Mouse (Mus musculus) common myeloid progenitor, adult 5-6 weeks (primary cell): ENCODE measurements around the gene Adamts14. TPM values are rescaled to one million over a fixed set of nuclear protein-coding genes. Genes with fewer than 3 reads are reported as not detected.

ENCODE experiments used
- ATAC-seq: replicated peaks from 2 replicates; pipeline ENCODE4 v1.8.0; 2016; ENCODE audit warnings: low read depth, mild to moderate bottlenecking, moderate TSS enrichment, inconsistent platforms; ENCODE audit not compliant: poor library complexity, severe bottlenecking
- total RNA-seq: library from RNA; stranded (forward); fragments of 200-1000, 187-1606 nt; gene quantifications from 2 replicates; pipeline ENCODE4 v1.2.3, GENCODE M21; 2017

Adamts14 gene
- total RNA-seq, 1 experiment from 2014 or later = 0.14 TPM

DNA sequence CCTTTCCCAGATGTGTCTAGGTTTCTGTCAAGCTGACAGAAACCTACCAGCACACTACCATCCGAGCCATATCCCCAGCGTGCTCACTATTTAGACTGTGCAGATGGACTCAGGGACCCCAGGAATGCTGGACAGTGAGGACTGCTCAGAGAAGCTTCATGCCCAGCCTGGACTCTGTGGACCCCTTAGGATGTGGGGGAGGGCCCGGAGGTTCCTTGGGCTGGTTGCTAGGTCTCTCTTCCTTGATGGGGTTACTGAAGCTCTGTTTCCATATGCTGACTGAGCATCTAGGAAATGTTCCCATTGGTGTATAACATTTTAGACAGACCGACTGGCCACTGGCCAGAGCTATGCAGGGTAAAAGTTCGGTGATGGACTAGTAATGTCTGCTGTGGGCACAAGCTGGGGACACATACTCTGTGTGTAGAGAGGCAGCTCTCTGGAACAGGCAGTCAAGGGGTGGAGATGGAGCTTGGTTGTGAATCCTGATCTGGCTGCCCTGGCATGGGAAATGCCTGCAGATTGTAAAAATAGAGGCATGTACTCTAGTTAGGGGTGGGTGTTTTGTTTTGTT lies 77.4 kb downstream of the Adamts14 start:
- ATAC-seq = no peak

DNA sequence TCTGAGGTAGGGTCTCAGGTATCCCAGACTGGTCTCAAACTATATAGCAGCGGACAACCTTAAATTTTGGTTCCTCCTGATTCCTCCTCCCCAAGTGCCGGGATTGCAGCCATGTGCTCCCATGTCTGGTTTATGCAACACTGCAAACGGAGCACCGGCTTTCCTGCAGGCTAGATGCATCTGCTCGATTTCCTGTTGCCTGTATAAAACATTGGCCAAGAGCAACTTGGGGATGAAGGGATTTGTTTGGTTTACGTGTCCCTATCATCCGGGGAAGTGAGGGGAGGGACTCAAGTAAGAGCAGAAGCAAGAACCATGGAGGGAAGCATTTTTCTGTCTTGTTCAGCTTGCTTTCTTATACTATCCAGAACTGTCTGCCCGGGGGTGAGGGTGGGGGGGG lies 78.0 kb downstream of the Adamts14 start:
- ATAC-seq = no peak

DNA sequence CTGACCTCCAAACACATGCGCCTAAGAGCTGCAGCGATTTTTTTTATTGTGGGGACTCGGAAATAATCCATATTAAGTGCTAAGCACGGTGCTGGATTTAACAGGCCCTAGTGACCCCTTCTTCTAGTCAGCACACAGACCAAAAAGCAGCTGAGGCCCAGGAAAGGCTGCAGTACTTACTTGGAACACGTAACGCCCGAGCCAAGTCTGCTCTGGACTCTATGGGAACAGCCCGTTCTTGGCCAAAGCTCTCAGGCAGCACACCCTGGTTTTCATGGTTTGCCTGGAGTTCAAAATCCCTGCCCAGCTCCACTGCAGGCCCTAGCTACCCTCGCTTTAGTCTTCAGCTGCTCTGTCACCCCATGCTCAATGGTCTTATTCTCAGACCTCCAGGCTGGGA lies 78.6 kb downstream of the Adamts14 start:
- no peak for ATAC-seq

DNA sequence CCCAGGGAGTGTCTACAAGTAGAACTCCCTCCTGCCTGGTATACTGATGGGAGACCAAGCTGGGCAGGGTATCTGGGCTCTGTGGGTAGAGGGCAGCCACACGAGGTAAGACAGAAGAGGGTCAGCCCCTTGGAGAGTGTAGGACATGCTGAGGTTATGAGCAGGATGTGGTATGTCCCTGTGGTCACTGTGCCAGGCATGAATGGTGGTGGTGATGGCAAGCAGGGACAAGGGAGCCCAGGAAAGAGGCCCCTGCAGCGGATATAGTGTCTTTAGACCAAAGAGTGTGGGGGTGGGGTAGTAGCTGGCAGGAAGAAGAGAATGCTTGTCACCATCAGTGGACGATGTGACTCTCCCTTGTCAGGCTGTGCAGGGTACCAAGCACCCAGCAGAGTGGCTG lies 85.2 kb downstream of the Adamts14 start:
- peak; percentile 71 for ATAC-seq

DNA sequence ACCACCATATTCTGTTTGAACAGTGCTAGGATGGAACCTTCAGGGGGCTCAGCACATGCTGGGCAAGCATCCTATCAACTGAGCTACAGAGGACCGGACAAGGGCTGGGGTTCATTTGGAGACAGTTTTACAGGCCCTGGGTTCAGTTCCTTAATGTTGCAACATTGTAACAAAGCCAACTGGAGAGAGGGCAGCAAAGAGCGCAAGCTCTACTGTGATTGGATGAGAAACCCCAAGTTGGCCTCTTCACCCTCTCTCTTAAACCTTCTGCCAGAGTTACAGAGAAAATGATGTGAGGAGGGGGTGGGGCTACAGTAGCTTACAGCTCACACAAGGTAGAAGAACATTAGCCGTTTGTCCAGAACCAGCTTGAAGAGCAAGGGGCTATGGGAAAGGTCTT lies 86.2 kb downstream of the Adamts14 start:
- ATAC-seq = no peak

DNA sequence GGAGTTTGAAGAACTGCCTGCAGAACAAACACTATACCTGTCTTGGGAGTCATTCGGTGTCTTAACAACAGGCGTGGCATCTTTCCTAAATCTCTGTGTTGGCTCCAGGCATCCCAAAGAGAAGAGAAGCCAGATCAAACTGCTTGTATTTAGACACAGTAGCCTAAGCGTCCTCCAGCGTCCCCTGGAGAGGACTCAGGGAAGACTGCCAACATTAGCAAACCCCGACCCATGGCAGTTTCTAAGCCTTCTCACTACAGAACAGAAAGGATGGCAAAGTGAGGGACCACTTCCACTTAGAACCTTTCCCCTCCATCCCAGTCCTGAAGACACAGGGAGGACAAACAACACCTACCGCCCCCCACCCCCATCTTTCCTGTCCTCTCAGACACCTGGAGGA lies 93.3 kb downstream of the Adamts14 start:
- ATAC-seq = no peak

DNA sequence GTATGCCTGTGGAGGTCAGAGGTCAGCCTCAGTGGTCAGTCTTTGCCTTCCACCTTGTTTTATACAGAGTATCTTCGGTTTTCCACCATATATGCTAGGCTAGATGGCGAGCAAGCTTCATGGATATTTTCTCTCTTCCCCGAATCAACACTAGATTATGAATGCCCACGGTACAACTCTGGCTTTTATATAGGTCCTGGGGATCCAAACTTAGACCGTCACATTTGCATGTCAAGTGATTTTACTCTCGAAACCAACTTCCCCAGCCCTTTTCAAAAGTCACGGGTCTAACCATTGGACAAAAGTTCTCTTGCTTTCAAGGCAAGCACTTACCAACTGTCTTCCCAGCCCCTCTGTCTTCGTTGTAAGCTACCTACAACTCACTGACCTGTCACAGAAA lies 94.6 kb downstream of the Adamts14 start:
- no peak for ATAC-seq

DNA sequence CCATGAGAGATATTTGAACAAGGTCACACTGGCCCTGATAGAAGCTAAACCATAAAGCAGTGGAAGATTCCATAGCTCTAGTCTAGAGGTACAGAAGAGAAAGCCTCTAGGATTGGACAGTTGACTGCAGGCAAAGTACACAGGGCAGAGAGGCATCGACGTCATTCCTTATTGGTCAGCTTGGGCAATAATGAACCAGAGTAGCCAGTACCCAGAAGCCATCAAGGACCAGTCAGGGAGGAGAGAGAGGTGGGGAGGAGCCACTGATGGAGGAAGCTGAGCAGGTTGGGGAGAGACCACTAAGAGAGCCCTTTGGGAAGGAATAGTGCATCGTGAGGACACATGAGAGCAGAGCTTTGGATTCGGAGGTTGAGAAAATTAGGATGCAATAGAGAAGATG lies 95.5 kb downstream of the Adamts14 start:
- no peak for ATAC-seq

DNA sequence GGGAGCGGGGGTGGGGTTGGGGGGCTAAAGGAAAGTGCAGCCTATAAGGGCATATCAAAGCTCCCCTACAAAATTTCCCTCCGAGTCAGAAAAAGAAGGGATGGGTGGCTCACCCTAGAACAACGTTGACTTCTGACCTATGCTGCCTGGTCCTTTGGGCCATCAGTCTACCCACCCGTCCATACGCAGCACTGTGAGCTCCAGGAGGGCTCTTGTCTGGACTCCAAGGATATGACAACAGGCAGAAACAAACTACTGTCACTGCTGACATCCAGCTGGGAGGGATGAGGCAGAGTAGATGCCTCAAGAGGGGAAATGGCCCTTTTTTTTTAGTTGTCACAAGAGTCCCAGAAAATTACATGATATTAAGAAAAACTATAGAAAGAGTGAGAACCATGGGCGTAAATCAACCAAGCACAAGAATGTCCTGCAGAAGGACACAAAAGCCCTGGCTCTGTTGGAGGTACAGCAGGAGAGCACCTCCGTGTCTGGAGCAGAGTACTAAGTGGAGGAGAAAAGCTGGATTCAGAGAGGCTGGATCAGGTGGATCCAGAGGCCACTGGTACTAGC lies 96.9 kb downstream of the Adamts14 start:
- no peak for ATAC-seq

DNA sequence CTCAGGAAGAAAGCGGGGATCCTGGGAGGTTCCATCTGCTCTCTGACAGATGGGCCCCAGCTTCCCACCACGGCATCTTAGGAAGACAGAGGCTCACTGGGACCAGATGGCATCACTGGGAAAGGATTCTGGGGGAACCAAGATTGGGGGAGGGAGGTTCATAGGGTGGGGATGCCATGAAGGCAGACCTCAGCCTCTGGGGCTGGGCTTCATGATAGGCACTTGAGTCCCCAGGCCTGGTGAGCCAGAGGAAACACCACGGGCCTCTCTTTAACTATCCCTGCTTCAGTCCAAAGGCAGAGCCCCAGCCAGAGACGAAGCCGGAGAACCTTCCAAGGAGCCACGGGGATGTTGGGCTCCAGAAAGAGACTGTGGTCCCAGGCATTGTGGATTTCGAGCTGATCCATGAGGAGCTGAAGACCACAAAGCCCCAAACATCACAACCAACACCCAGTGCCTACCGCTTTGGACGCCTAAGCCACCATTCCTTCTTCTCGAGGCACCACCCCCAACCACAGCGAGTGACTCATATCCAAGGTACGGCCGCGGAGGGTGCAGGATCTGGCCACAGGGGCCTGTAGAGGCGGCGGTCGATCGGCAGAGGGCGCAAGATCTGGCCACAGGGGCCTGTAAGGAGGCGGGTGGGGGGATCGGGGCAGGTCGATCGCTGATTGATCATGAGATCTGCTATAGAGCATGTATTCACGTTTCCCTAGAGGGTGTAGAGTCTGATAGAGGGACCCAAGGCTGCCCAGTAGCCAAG lies 97.6 kb downstream of the Adamts14 start:
- ATAC-seq = peak; percentile 93

DNA sequence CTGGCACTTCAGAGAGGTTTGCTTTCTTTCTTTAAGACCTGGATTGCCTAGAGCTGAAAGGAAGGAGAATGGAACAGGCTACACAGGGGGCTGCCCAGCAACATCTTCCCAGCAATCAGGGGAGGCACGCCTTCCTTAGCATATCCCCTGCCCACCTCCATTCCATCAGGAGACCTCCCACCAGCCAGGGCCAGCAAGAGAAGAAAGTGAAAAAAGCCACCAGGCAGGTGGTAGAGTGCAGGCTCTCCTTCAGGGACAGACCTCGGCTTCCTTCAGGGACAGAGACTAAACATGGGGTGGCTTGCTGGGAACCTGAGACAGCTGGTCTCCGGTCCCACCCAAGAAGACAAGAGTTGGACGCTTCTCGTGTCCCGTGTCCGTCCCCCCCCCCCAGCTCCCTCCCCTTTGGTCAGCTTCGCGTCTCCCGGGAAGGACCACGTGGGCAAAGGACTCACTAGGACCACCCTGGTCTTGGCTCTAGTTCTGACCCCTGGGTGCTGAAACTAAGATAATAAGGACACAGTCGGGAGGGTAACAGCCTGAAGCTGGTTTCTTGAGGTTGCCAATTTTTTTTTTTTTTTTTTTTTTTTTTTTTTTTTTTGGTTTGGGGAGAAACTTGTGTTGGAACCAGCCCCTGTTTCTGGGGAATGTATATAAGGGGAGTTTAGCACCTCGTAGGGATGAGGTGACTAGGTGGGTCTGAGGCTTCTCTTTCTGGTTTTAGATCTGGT lies 98.4 kb downstream of the Adamts14 start:
- no peak for ATAC-seq

DNA sequence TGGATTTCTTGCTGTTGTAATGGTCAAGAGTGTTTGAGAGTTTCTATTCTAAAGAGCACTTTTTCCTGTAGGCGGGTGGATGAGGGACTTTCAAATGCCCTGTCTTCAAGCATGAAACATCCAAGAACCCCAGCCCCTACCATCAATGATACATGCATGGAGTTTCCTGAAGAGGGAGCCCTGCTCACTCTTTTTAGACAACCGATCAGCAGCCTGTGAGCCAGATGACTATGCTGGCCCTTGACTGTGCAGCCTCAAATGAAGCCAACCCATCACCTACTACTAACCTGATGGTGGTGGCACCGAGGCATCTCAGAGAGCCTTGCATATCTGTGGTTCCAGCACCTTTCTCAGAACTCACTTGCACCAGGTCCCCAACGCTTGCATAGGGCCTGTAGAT lies 100.7 kb downstream of the Adamts14 start:
- ATAC-seq = no peak

DNA sequence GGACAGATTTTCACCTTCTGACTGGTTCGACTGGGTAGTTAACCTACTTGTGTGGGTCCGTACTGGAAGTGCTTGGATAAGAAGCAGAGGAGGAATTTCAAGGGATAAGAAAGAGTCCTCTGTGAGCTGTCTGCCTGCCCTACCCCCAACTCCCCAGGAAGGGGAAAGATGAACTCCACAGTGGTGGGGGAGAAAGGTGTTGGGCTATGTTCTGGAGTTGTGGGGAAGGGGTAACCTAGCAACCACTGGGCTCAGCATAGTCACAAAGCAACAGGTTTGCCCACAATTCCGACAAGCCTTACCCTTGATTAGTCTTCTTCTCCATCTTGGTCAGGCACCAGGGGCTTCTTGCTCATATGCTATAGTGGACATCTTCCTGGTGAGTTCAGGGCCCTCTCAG lies 101.6 kb downstream of the Adamts14 start, which contains the start of gene Tbata:
Tbata (plus strand) TSS at position 301 of the 400 bp plus-strand sequence.
- ATAC-seq = no peak

DNA sequence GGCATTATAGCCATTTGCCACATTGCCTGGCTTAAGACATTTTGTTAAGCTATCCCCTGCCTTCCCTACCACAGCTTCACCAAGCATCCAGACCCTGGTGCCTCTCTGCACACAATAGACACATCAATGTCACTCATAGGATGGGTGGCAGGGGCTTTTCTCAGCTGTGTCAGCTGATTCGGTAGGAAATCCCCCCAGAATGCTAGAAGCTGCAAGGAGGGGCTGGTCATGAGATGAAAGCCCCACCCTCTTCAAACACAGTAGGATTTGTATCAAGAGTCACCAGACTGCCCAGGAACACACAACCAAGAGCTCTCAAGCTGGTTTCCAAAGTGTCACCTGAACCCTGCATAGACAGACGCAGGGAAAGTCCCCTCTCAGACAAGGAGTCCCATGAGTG lies 104.8 kb downstream of the Adamts14 start:
- ATAC-seq = no peak

DNA sequence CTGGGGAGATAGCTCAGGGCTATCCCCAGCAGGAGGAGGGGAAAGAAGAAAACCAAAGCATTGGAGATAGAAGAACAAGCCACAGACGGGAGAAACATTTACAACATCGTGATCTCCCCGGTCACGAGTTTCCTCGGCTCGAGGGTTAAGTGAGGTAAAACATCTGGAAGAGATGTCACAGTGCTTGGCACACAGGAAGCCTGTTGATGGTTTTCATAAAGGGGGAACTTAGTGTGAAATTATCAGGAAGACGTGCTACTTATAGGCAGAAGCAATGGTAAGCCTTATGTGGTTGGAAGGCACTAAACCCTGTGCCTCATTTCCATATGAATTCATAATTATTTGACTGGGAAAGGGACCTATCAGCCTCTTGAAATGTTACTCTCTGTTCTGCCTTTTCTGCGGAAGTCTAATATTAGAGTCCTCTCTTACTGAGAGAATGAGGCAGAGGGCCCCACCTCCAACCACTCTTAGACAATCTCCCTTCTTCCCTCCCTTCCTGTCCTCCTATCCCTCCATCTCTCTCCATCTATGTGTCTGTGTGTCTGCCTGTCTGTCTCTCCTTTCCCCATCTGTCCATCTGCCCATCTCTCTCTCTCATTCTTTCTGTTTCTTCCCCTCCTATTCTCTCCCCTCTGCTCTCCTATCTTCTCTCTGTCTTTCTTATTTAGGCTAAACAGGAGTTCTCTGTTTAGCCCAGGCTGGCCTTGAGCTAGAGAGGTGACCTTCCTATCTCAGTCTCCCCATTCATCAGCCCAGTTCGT lies 105.7 kb downstream of the Adamts14 start:
- peak; percentile 89 for ATAC-seq

DNA sequence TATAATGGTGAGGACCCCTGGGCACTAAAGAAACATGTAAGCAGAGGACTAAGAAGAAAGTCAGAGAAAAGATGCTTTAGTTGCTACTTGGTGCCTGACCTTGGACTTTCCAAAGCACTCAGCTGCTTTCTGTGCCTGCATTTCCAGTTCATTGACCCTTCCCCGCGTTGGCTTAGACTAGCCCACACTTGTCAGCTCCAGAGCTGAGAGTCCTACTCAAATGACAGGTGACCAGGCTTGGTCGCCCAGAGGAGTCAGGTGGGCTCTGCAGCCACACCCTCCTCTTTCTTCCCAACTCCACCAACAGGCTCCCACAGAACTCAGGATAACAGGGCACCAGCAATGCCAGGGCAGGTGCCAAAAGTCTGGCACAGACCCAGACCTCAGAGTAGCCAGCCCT lies 110.9 kb downstream of the Adamts14 start:
- ATAC-seq = no peak

DNA sequence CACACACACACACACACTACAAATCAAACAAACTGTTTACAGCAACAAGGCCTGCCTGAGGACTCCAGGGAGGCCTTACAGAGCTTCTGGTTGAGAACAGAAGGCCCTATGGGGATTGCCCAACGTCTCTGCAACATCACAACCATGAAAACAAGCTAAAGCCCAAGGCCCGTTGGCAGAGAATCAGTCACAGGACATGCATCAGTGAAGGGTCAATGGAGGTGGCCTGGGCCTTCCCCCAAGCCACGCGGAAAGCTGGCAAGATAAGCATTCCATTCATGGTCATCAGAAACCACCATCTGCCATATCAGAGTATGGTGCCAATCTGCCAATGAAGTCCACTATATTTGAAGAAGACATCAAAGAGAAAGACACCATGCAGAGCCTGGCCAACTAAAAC lies 112.6 kb downstream of the Adamts14 start:
- no peak for ATAC-seq

DNA sequence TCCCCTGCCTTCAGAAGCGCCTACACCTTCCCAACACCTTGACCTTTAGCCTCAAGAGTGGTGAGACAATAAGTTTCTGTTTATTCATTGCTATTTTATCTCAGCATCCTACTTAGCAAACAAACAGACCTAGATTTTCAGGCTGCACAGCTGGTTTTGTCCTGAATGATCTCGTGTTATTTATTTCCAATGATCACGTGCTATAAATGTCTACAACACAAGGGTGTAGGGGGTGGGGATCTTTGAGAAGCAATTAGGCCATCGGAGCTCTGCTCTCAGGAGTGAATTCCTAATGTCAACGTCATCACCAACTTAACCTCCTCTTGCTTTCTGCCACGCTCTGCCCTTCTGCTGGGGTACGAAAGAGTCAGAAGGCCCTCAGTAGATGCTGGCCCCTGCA lies 113.1 kb downstream of the Adamts14 start:
- no peak for ATAC-seq

DNA sequence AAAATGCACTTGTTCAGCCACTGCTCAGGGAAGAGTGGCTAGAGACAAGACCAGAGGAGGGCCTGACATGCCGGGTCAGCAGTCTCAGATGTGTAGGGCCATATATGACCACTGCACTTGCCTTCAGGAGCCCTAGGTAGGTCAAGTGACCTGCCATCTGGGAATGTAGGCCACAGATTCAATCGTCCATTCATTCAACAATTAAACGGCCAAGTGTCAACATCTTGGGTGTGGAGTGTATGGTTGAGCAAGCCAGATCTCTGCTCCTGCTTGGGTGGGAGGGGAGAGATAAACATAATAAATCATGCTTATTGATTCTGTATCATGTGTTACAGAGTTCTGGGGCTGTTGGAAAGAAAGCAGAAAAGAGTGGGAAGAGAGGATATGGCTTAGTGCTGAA lies 114.6 kb downstream of the Adamts14 start:
- no peak for ATAC-seq

DNA sequence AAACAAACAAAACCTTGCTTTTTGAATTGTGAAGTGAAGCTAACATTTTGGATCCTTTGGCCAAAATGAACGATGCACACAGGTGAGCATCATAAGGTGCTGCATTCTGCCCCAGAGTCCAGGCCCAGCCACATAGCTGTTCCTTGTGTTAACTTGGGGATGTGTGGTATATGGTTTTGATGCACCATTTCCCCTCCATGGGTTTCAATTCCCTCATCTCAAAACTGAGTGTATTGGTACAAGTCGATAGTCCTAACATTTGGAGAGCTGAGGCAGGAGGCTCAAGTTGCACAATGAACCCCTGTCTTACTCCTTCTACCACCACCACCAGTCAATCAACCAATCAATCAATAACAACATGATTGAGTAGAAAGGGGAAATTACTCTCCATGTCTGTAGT lies 116.8 kb downstream of the Adamts14 start:
- ATAC-seq = peak; percentile 71
